Mouse (Mus musculus) heart, embryonic 16.5 days (tissue): ENCODE measurements around the gene Shc3. TPM values are rescaled to one million over a fixed set of nuclear protein-coding genes. Genes with fewer than 3 reads are reported as not detected.
A peak's percentile ranks its signal among the peaks of the same experiment; 100 is the strongest.

Source experiments
- ATAC-seq: fragments of 200-750 bp; cut with Nextera tagmentation; replicated peaks from 2 replicates; pipeline ENCODE4 v1.8.0; 2017; ENCODE audit warnings: moderate number of reproducible peaks; ENCODE audit not compliant: insufficient read depth, low FRiP score; ENCODE audit errors: extremely low read depth
- H3K27ac ChIP-seq: fragments of 300-500 bp; sonication (generic); 2 replicates; pipeline ENCODE4 v1.5.1; 2014; ENCODE audit warnings: mild to moderate bottlenecking, low read length, control low read depth, moderate library complexity
- H3K27me3 ChIP-seq: fragments of 300-500 bp; sonication (generic); 2 replicates; pipeline ENCODE4 v1.6.1; 2014; ENCODE audit warnings: low read length, mixed read lengths; ENCODE audit not compliant: control insufficient read depth, insufficient read depth
- H3K36me3 ChIP-seq: fragments of 300-500 bp; sonication (generic); 2 replicates; pipeline ENCODE4 v1.6.1; 2014; ENCODE audit not compliant: control insufficient read depth, insufficient read depth
- H3K4me1 ChIP-seq: fragments of 300-500 bp; sonication (generic); 2 replicates; pipeline ENCODE4 v1.6.1; 2014; ENCODE audit warnings: low read length, mixed read lengths; ENCODE audit not compliant: control insufficient read depth, insufficient read depth
- H3K4me2 ChIP-seq: fragments of 300-500 bp; sonication (generic); 2 replicates; pipeline ENCODE4 v1.6.1; 2014; ENCODE audit warnings: low read depth, mild to moderate bottlenecking, control low read depth, low read length
- H3K4me3 ChIP-seq: fragments of 300-500 bp; sonication (generic); 2 replicates; pipeline ENCODE4 v1.5.1; 2014; ENCODE audit warnings: mild to moderate bottlenecking, control low read depth, low read length
- H3K9ac ChIP-seq: fragments of 300-500 bp; sonication (generic); 2 replicates; pipeline ENCODE4 v1.6.1; 2014; ENCODE audit warnings: low read length, control low read depth
- H3K9me3 ChIP-seq: fragments of 300-500 bp; sonication (generic); replicated peaks from 2 replicates; pipeline ENCODE4 v1.6.1; 2016; ENCODE audit warnings: low read length; ENCODE audit not compliant: control insufficient read depth
- WGBS: fragments of 180-500 bp; shearing (Covaris S2); extraction: QIAGEN DNeasy Blood & Tissue Kit; methylation state at CpG from one replicate; pipeline ENCODE4 v1.1.7; 2014; 5-methylcytosine and 5-hydroxymethylcytosine counted together
- polyA plus RNA-seq: library from polyadenylated mRNA; unstranded; fragments of >200 nt; fragmentation: Nextera tagmentation; extraction: Ambion mirVana; gene quantifications from 2 replicates; pipeline ENCODE4 v1.2.1, GENCODE M21; 2015

Shc3 gene
- polyA plus RNA-seq, 1 experiment from 2014 or later = 0.22 TPM

GRCm38 (mm10) chr13:51408519-51409001 is 160.7 kb downstream of the Shc3 start, which contains the start of gene S1pr3:
TSS of gene S1pr3 (plus strand) at chr13:51408639.
- Histone ChIP-seq H3K4me1 (peaks cover 8% of the 10 kb centered on the region; the same call in 1 of the 2 replicates), H3K9ac (peak within 1 kb of the TSS; percentile 80), H3K27me3 (peaks cover 2% of the 10 kb centered on the region; the same call in 1 of the 2 replicates), H3K4me3 (peak within 1 kb of the TSS; percentile 67), H3K9me3 (no peaks in the 10 kb centered on the region), H3K27ac (peak within 1 kb of the TSS; percentile 54), H3K4me2 (peak within 1 kb of the TSS; percentile 84), H3K36me3 (no peaks in the 10 kb centered on the region)
- WGBS = under 1% methylated on average over 33 of the region's 33 CpGs
- ATAC-seq = peak; percentile 73

GRCm38 (mm10) chr13:51407541-51408217 is 161.5 kb downstream of the Shc3 start:
- H3K9ac ChIP-seq = no peak overlapping the region
- 51% methylated on average over 13 of the region's 13 CpGs for WGBS
- peak overlapping the region; percentile 67; the same call in 1 of the 2 replicates for H3K4me3 ChIP-seq
- ATAC-seq = no peak
- H3K36me3 ChIP-seq = no peaks in the 10 kb centered on the region
- peaks cover 2% of the 10 kb centered on the region; the same call in 1 of the 2 replicates for H3K27me3 ChIP-seq
- H3K4me1 ChIP-seq = peaks cover 8% of the 10 kb centered on the region; the same call in 1 of the 2 replicates
- H3K4me2 ChIP-seq = peak overlapping the region; percentile 84
- no peaks in the 10 kb centered on the region for H3K9me3 ChIP-seq
- H3K27ac ChIP-seq = peak overlapping the region; percentile 38

- no peak overlapping the region for H3K9ac ChIP-seq
- peaks cover 10% of the 10 kb centered on the region; the same call in 1 of the 2 replicates for H3K4me1 ChIP-seq
- no peak overlapping the region for H3K27ac ChIP-seq
- no peak overlapping the region for H3K4me3 ChIP-seq
- H3K9me3 ChIP-seq = no peaks in the 10 kb centered on the region
- H3K27me3 ChIP-seq = peaks cover 2% of the 10 kb centered on the region; the same call in 1 of the 2 replicates
- no peaks in the 10 kb centered on the region for H3K36me3 ChIP-seq
- ATAC-seq = no peak
- H3K4me2 ChIP-seq = no peak overlapping the region
- 65% methylated on average over 13 of the region's 13 CpGs for WGBS
Measured at GRCm38 (mm10) chr13:51405731-51406320, 163.4 kb downstream of the Shc3 start.

- Histone ChIP-seq H3K4me2 (no peak overlapping the region), H3K27ac (no peak overlapping the region), H3K9me3 (no peaks in the 10 kb centered on the region), H3K4me1 (peaks cover 8% of the 10 kb centered on the region; the same call in 1 of the 2 replicates), H3K36me3 (no peaks in the 10 kb centered on the region), H3K4me3 (no peak overlapping the region), H3K27me3 (peaks cover 2% of the 10 kb centered on the region; the same call in 1 of the 2 replicates), H3K9ac (no peak overlapping the region)
- 52% methylated on average over 4 of the region's 4 CpGs for WGBS
- no peak for ATAC-seq
Measured at GRCm38 (mm10) chr13:51404566-51404965, 164.7 kb downstream of the Shc3 start.

- H3K4me1 ChIP-seq = peaks cover 2% of the 10 kb centered on the region; the same call in 1 of the 2 replicates
- peak; percentile 11; the same call in 1 of the 2 replicates for ATAC-seq
- H3K27me3 ChIP-seq = no peaks in the 10 kb centered on the region
- H3K4me2 ChIP-seq = peak overlapping the region; percentile 89
- H3K9ac ChIP-seq = peak overlapping the region; percentile 68
- no peaks in the 10 kb centered on the region for H3K9me3 ChIP-seq
- peak overlapping the region; percentile 51 for H3K4me3 ChIP-seq
- 7% methylated on average over 20 of the region's 20 CpGs for WGBS
- no peak overlapping the region for H3K27ac ChIP-seq
- H3K36me3 ChIP-seq = no peaks in the 10 kb centered on the region
Measured at GRCm38 (mm10) chr13:51400736-51401501, 168.3 kb downstream of the Shc3 start.

GRCm38 (mm10) chr13:51400186-51400719 is 169.0 kb downstream of the Shc3 start:
- Histone ChIP-seq H3K36me3 (no peaks in the 10 kb centered on the region), H3K27ac (no peak overlapping the region), H3K4me1 (peaks cover 2% of the 10 kb centered on the region; the same call in 1 of the 2 replicates), H3K4me3 (peak overlapping the region; percentile 51), H3K9me3 (0 out of 2 replicates have a peak, but pooled peaks cover 5% of the 10 kb centered on the region), H3K9ac (peak overlapping the region; percentile 68), H3K4me2 (peak overlapping the region; percentile 89), H3K27me3 (no peaks in the 10 kb centered on the region)
- peak; percentile 33 for ATAC-seq
- 20% methylated on average over 14 of the region's 14 CpGs for WGBS

- H3K27me3 ChIP-seq = no peaks in the 10 kb centered on the region
- H3K9ac ChIP-seq = no peak overlapping the region
- H3K9me3 ChIP-seq = peaks cover 10% of the 10 kb centered on the region; the same call in 1 of the 2 replicates
- no peaks in the 10 kb centered on the region for H3K36me3 ChIP-seq
- no peak overlapping the region for H3K4me2 ChIP-seq
- 92% methylated on average over 3 of the region's 3 CpGs for WGBS
- no peak overlapping the region for H3K27ac ChIP-seq
- peaks cover 2% of the 10 kb centered on the region; the same call in 1 of the 2 replicates for H3K4me1 ChIP-seq
- no peak overlapping the region for H3K4me3 ChIP-seq
- no peak for ATAC-seq
Measured at GRCm38 (mm10) chr13:51399562-51399961, 169.7 kb downstream of the Shc3 start.

- Histone ChIP-seq H3K4me2 (no peak overlapping the region), H3K4me1 (peaks cover 2% of the 10 kb centered on the region; the same call in 1 of the 2 replicates), H3K27me3 (no peaks in the 10 kb centered on the region), H3K27ac (no peak overlapping the region), H3K36me3 (no peaks in the 10 kb centered on the region), H3K4me3 (no peak overlapping the region), H3K9me3 (peaks cover 10% of the 10 kb centered on the region; the same call in 1 of the 2 replicates), H3K9ac (no peak overlapping the region)
- WGBS = 67% methylated on average over 6 of the region's 6 CpGs
- no peak for ATAC-seq
Measured at GRCm38 (mm10) chr13:51397861-51398260, 171.4 kb downstream of the Shc3 start.
